Mouse (Mus musculus) cerebellum, postnatal 36 days (tissue): Measurements from ENCODE around the gene Ccdc188.
"Not testable (repeated sequence)": the region's sequence is repeated elsewhere in the genome, so short reads cannot be mapped to it uniquely, and the experiment has no call there.

Experiments used
- DNase-seq, 2 experiments: peaks; one replicate each; pipeline ENCODE4 v3.0.0; 2021 to 2022; ENCODE audit warnings: mixed read lengths in 2 of 2

Gene Ccdc188

GRCm38 (mm10) chr16:18217579-18217978 lies at the start of gene Ccdc188:
Ccdc188 (plus strand) TSS chr16:18217879.
- DNase-seq = no peak

- no peak for DNase-seq
These were observed 48.5 kb upstream of the Ccdc188 start for GRCm38 (mm10) chr16:18169156-18169555.

- no peak for DNase-seq
These were observed 47.9 kb upstream of the Ccdc188 start for GRCm38 (mm10) chr16:18169776-18170175.

- peak; percentile 91 to 92 for DNase-seq
These were observed 45.3 kb upstream of the Ccdc188 start for GRCm38 (mm10) chr16:18172266-18172855.

GRCm38 (mm10) chr16:18173231-18173630 lies 44.4 kb upstream of the Ccdc188 start:
- DNase-seq = no peak

GRCm38 (mm10) chr16:18173788-18174187 lies 43.9 kb upstream of the Ccdc188 start:
- no peak for DNase-seq

- peak in 1 of 2 experiments; percentile 41 for DNase-seq
These were observed 41.7 kb upstream of the Ccdc188 start for GRCm38 (mm10) chr16:18175817-18176541.

GRCm38 (mm10) chr16:18176758-18177157 lies 40.9 kb upstream of the Ccdc188 start:
- DNase-seq = peak in 1 of 2 experiments; percentile 43

GRCm38 (mm10) chr16:18179591-18179990 lies 38.1 kb upstream of the Ccdc188 start:
- no peak for DNase-seq

- no peak for DNase-seq
These were observed 36.3 kb upstream of the Ccdc188 start for GRCm38 (mm10) chr16:18181398-18181797.

- no peak for DNase-seq
These were observed 34.9 kb upstream of the Ccdc188 start for GRCm38 (mm10) chr16:18182766-18183165.

- DNase-seq = no peak
These were observed 31.8 kb upstream of the Ccdc188 start for GRCm38 (mm10) chr16:18185715-18186449.

- DNase-seq = no peak
These were observed 30.9 kb upstream of the Ccdc188 start for GRCm38 (mm10) chr16:18186798-18187197.

- DNase-seq = no peak
These were observed 30.5 kb upstream of the Ccdc188 start for GRCm38 (mm10) chr16:18187221-18187620.

- no peak for DNase-seq
These were observed 26.7 kb upstream of the Ccdc188 start for GRCm38 (mm10) chr16:18191006-18191405.

GRCm38 (mm10) chr16:18194208-18194985 lies 23.3 kb upstream of the Ccdc188 start:
- DNase-seq = no peak

- no peak for DNase-seq
These were observed 22.6 kb upstream of the Ccdc188 start for GRCm38 (mm10) chr16:18195068-18195467.

- DNase-seq = not testable (repeated sequence)
These were observed 22.1 kb upstream of the Ccdc188 start for GRCm38 (mm10) chr16:18195561-18195960.

- no peak for DNase-seq
These were observed 19.8 kb upstream of the Ccdc188 start for GRCm38 (mm10) chr16:18197881-18198280.

- no peak for DNase-seq
These were observed 19.1 kb upstream of the Ccdc188 start for GRCm38 (mm10) chr16:18198365-18199098.

- DNase-seq = no peak
These were observed 17.6 kb upstream of the Ccdc188 start for GRCm38 (mm10) chr16:18200062-18200461.

GRCm38 (mm10) chr16:18201620-18202019 lies 16.1 kb upstream of the Ccdc188 start:
- no peak for DNase-seq
